In the genomic region with DNA sequence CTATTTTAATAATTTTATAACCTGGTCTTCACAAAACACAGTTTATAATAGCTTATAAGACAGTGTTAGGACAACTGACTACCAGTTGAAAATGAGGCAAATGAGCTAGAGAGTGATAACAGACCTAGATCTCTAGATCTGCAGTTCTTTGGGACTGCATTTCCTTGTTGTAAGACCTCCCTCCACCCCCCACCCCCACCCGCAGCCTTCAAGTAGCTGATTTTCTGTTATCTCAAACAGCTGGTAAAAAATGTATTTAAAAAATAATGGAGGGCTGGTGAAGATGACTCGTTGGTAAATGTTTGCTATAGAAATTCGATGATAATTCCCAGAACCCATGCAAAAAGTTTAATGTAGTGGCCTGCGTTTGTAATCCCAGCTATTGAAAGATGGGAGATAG, we compare ENCODE assay signal across 27 mouse cellular contexts.
"Had no signal": no experiment of that assay in that cellular context is flagged by ENCODE, and none has a peak within 500 bp of the region (broad histone marks: within the 10 kb centered on the region; RNA-seq: fewer than 3 reads in every experiment).

No protein-coding gene starts in this region.

- H3K4me3 ChIP-seq: limb, embryonic 10.5 days; limb, embryonic 12.5 days; limb, embryonic 13.5 days; limb, embryonic 15.5 days; liver, embryonic 12.5 days; liver, embryonic 13.5 days; liver, embryonic 15.5 days; lung, embryonic 15.5 days; megakaryocyte, embryonic 14.5 days; midbrain, embryonic 10.5 days; midbrain, embryonic 12.5 days; midbrain, embryonic 13.5 days; midbrain, embryonic 15.5 days; myocyte; neural tube, embryonic 12.5 days had no signal

- H3K9ac ChIP-seq: limb, embryonic 12.5 days; limb, embryonic 13.5 days; limb, embryonic 15.5 days; liver, embryonic 12.5 days; liver, embryonic 13.5 days; liver, embryonic 14.5 days; liver, embryonic 15.5 days; liver, postnatal 0 days; lung, embryonic 14.5 days; lung, embryonic 15.5 days; midbrain, embryonic 12.5 days; midbrain, embryonic 13.5 days; midbrain, embryonic 15.5 days; neural tube, embryonic 12.5 days had no signal

- H3K4me1 ChIP-seq: limb, embryonic 10.5 days; limb, embryonic 12.5 days; limb, embryonic 13.5 days; limb, embryonic 15.5 days; lung, embryonic 15.5 days; midbrain, embryonic 10.5 days; midbrain, embryonic 12.5 days; midbrain, embryonic 13.5 days; midbrain, embryonic 15.5 days; neural tube, embryonic 12.5 days had no signal

- H3K27ac ChIP-seq: limb, embryonic 10.5 days; limb, embryonic 12.5 days; limb, embryonic 13.5 days; limb, embryonic 15.5 days; liver, embryonic 12.5 days; liver, embryonic 13.5 days; liver, embryonic 14.5 days; liver, embryonic 15.5 days; lung, embryonic 15.5 days; macrophage; midbrain, embryonic 10.5 days; midbrain, embryonic 12.5 days; midbrain, embryonic 13.5 days; midbrain, embryonic 15.5 days; neural tube, embryonic 12.5 days had no signal

- H3K27me3 ChIP-seq: limb, embryonic 12.5 days; limb, embryonic 13.5 days; limb, embryonic 15.5 days; liver, embryonic 12.5 days; liver, embryonic 13.5 days; liver, embryonic 15.5 days; lung, embryonic 15.5 days; megakaryocyte, embryonic 14.5 days; midbrain, embryonic 12.5 days; midbrain, embryonic 13.5 days; midbrain, embryonic 15.5 days; neural tube, embryonic 12.5 days had no signal

- H3K9me3 ChIP-seq: limb, embryonic 10.5 days; limb, embryonic 12.5 days; limb, embryonic 13.5 days; limb, embryonic 15.5 days; liver, embryonic 12.5 days; liver, embryonic 13.5 days; liver, embryonic 15.5 days; lung, embryonic 15.5 days; midbrain, embryonic 10.5 days; midbrain, embryonic 12.5 days; midbrain, embryonic 13.5 days; midbrain, embryonic 15.5 days had no signal

- DNase-seq: left cerebral cortex, postnatal 4 days; liver, embryonic 13.5 days; liver, postnatal 0 days; lung, adult 18-20 months; lung, adult 2 months; lung, embryonic 14.5 days; lung, postnatal 10 days; lung, postnatal 14 days; lung, postnatal 36 days; lung, postnatal 4 days; midbrain, embryonic 14.5 days had no signal

- H3K36me3 ChIP-seq: limb, embryonic 13.5 days; lung, embryonic 15.5 days; midbrain, embryonic 15.5 days had no signal
